Mouse (Mus musculus) forebrain, embryonic 11.5 days (tissue): Measurements from ENCODE around the gene Cldn11. TPM values are rescaled to one million over a fixed set of nuclear protein-coding genes. Genes with fewer than 3 reads are reported as not detected.

Source experiments
- ATAC-seq: fragments of 200-750 bp; cut with Nextera tagmentation; replicated peaks from 2 replicates; pipeline ENCODE4 v1.8.0; 2017; ENCODE audit warnings: moderate TSS enrichment; ENCODE audit not compliant: low FRiP score
- DNase-seq: peaks from one replicate; pipeline ENCODE4 v3.0.0-alpha.2; 2017; ENCODE audit warnings: low spot score
- H3K27ac ChIP-seq: fragments of 300-500 bp; sonication (generic); 2 replicates; pipeline ENCODE4 v1.5.1; 2014; ENCODE audit warnings: low read depth, low read length
- H3K27me3 ChIP-seq: fragments of 300-500 bp; sonication (generic); 2 replicates; pipeline ENCODE4 v1.6.1; 2014; ENCODE audit warnings: mild to moderate bottlenecking, low read length, mixed read lengths; ENCODE audit not compliant: control insufficient read depth, insufficient read depth
- H3K36me3 ChIP-seq: fragments of 300-500 bp; sonication (generic); 2 replicates; pipeline ENCODE4 v1.6.1; 2014; ENCODE audit warnings: mild to moderate bottlenecking, low read length, moderate library complexity, mixed read lengths; ENCODE audit not compliant: control insufficient read depth, insufficient read depth
- H3K4me1 ChIP-seq: fragments of 300-500 bp; sonication (generic); replicated peaks from 2 replicates; pipeline ENCODE4 v1.6.1; 2014; ENCODE audit warnings: low read length, mixed read lengths; ENCODE audit not compliant: control insufficient read depth, insufficient read depth
- H3K4me2 ChIP-seq: fragments of 300-500 bp; sonication (generic); 2 replicates; pipeline ENCODE4 v1.6.1; 2014; ENCODE audit warnings: low read depth, mild to moderate bottlenecking, low read length, moderate library complexity, mixed read lengths; ENCODE audit not compliant: severe bottlenecking
- H3K4me3 ChIP-seq: fragments of 300-500 bp; sonication (generic); 2 replicates; pipeline ENCODE4 v1.5.1; 2014; ENCODE audit warnings: low read depth, low read length
- H3K9ac ChIP-seq: fragments of 300-500 bp; sonication (generic); 2 replicates; pipeline ENCODE4 v1.6.1; 2014; ENCODE audit warnings: low read length
- H3K9me3 ChIP-seq: fragments of 300-500 bp; sonication (generic); 2 replicates; pipeline ENCODE4 v1.6.1; 2016; ENCODE audit warnings: low read length, mixed read lengths; ENCODE audit not compliant: control insufficient read depth
- WGBS: fragments of 180-500 bp; shearing (Covaris S2); extraction: QIAGEN DNeasy Blood & Tissue Kit; methylation state at CpG from one replicate; pipeline ENCODE4 v1.1.7; 2014; 5-methylcytosine and 5-hydroxymethylcytosine counted together
- polyA plus RNA-seq: library from polyadenylated mRNA; unstranded; fragments of >200 nt; fragmentation: Nextera tagmentation; extraction: Ambion mirVana; gene quantifications from 2 replicates; pipeline ENCODE4 v1.2.1, GENCODE M21; 2014

Gene Cldn11
- polyA plus RNA-seq, 1 experiment from 2014 or later: 17.0 TPM

DNA sequence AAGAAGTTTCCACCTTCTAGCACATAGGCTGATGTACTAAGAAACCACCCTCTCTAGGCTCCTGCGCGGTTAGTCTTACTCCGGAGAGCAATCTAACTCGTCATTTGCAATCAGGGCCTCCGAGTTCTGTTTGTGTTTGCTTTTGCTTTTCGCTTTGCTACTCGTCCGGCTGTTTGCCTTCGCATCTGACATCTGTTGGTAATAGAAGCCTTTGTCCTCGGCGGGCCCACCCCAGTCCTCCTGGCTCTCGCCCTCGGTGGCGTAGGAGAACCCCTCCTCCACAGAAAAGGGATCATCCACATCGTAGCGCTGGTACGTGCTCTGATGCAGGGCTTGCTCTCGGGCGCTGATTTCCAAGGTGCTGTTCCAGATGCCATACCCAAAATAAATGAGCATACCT lies 59.3 kb downstream of the Cldn11 start:
- Histone ChIP-seq H3K27ac (no peak overlapping the region), H3K27me3 (no peaks in the 10 kb centered on the region), H3K36me3 (no peaks in the 10 kb centered on the region), H3K4me3 (no peak overlapping the region), H3K9me3 (no peaks in the 10 kb centered on the region), H3K4me2 (peak overlapping the region; percentile 31; the same call in 1 of the 2 replicates), H3K4me1 (0 out of 2 replicates have a peak, but pooled peaks cover 3% of the 10 kb centered on the region), H3K9ac (peak overlapping the region; percentile 32; the same call in 1 of the 2 replicates)
- ATAC-seq (0 out of 2 replicates have a peak, but pooled peaks have one; percentile 53), DNase-seq (peak; percentile 54)
- 17% methylated on average over 19 of the region's 19 CpGs for WGBS

DNA sequence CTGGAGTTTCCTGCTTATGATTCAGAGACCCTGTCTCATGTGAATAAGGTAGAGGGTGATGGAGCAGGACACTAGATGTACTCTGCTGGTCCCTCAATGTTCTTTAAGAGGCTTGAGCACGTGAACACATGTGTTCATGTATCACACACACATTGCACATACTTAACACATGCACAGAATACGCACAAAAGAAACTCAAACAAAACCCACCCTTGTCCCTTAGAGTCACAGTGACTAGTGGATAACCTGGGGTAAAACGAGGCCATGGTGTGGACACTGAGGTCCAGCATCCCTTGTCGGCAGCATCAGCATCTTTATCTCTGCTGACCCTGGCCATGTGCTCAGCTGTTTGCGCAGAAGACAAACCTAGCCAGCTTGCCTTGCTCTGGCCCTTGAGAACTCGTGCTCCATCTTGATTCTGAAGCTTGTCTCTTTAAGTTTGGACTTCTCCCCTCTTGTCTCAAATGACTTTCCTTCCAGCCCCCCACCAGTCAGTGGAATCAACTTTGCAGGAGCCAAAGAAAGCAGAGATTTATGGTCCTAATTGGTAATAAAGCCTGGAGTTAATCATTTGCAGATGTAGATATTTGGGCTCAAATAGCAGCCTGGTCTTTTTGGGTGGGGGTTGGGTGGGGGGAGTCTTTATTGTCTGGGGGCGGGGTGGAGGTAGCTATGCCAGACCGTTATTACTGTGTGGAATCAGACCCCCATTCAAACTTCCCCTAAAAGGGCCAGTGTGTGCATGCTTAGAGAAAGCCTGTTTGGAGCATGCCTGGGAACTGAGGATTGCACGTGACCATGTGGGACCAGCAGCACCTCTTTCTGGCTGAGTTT lies 62.7 kb downstream of the Cldn11 start:
- no peaks in the 10 kb centered on the region for H3K27me3 ChIP-seq
- no peaks in the 10 kb centered on the region for H3K9me3 ChIP-seq
- DNase-seq (peak; percentile 47), ATAC-seq (no peak)
- no peak overlapping the region for H3K4me2 ChIP-seq
- 0 out of 2 replicates have a peak, but pooled peaks cover 3% of the 10 kb centered on the region for H3K4me1 ChIP-seq
- H3K27ac ChIP-seq: no peak overlapping the region
- no peak overlapping the region for H3K9ac ChIP-seq
- no peak overlapping the region for H3K4me3 ChIP-seq
- 68% methylated on average over 9 of the region's 9 CpGs for WGBS
- H3K36me3 ChIP-seq: no peaks in the 10 kb centered on the region

DNA sequence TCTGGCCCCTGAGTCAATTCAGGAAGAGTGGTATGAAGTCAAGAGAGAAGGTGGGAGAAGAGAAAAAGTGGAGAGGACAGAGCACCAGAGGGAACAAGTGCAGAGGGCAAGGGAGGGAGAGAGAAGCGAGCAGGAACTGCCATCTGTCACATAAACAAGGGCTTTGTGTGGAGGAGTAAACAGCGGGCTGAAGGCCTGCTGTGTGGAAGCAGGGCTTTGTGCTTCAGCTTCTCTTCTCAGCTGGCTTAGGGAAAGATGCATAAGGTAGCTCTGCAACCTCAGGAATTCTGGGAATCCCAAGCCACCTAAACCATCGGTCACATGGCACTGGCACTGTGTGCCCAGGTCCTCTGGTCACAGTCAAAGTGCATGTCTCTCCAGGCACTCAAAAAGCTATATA lies 64.1 kb downstream of the Cldn11 start:
- H3K9me3 ChIP-seq: no peaks in the 10 kb centered on the region
- H3K27ac ChIP-seq: no peak overlapping the region
- WGBS: 29% methylated on average over 3 of the region's 3 CpGs
- DNase-seq (peak; percentile 46), ATAC-seq (no peak)
- H3K27me3 ChIP-seq: no peaks in the 10 kb centered on the region
- H3K9ac ChIP-seq: no peak overlapping the region
- H3K4me2 ChIP-seq: no peak overlapping the region
- 0 out of 2 replicates have a peak, but pooled peaks cover 3% of the 10 kb centered on the region for H3K4me1 ChIP-seq
- H3K36me3 ChIP-seq: no peaks in the 10 kb centered on the region
- no peak overlapping the region for H3K4me3 ChIP-seq

Other genes starting within 250 kb of the Cldn11 start
- gene Phc3, start 180.5 kb upstream of the Cldn11 start, polyA plus RNA-seq: 6.2 and 7.4 TPM in 2 replicates
- gene Prkci, start 154.2 kb upstream of the Cldn11 start, polyA plus RNA-seq: 41.8 and 44.9 TPM in 2 replicates
- gene Skil, start 54.9 kb upstream of the Cldn11 start, polyA plus RNA-seq: 31.6 and 33.5 TPM in 2 replicates
- 0.23 and 0.40 TPM in 2 replicates for gene Slc7a14, start 160.5 kb downstream of the Cldn11 start, polyA plus RNA-seq